Mouse (Mus musculus): Measurements from ENCODE around the gene Mycl. TPM values are rescaled to one million over a fixed set of nuclear protein-coding genes. Genes with fewer than 3 reads are reported as not detected.

Gene Mycl
- polyA plus RNA-seq, 1 experiment from 2014 or later = 14.0 TPM

GRCm38 (mm10) chr4:123041131-123041530 lies 45.7 kb downstream of the Mycl start:
- 89% methylated on average over 6 of the region's 6 CpGs for WGBS
- H3K36me3 ChIP-seq (ENCODE audit: control insufficient read depth, insufficient read depth, low read length) = peaks cover 56% of the 10 kb centered on the region

GRCm38 (mm10) chr4:123043858-123044257 lies 48.4 kb downstream of the Mycl start:
- no peak for DNase-seq (ENCODE audit: low spot score)
- Histone ChIP-seq H3K4me3 (ENCODE audit: low read depth, low read length) (no peak overlapping the region), H3K4me1 (replicated peaks; ENCODE audit: control insufficient read depth, insufficient read depth, low read length) (no peaks in the 10 kb centered on the region), H3K4me2 (ENCODE audit: low read length) (no peak overlapping the region), H3K36me3 (ENCODE audit: control insufficient read depth, insufficient read depth, low read length) (peaks cover 68% of the 10 kb centered on the region), H3K27me3 (replicated peaks; ENCODE audit: control insufficient read depth, insufficient read depth, low read length) (no peaks in the 10 kb centered on the region), H3K9ac (ENCODE audit: low read length) (no peak overlapping the region), H3K27ac (ENCODE audit: low read depth) (no peak overlapping the region), H3K9me3 (ENCODE audit: control insufficient read depth, low read length) (no peaks in the 10 kb centered on the region)
- ATAC-seq (replicated peaks; ENCODE audit: low FRiP score, low TSS enrichment, low read depth) = no peak
- WGBS = 91% methylated on average over 1 of the region's 1 CpGs

More at GRCm38 (mm10) chr4:123041131-123041530, 45.7 kb downstream of the Mycl start:
- ATAC-seq (replicated peaks; ENCODE audit: low FRiP score, low TSS enrichment, low read depth) (no peak), DNase-seq (ENCODE audit: low spot score) (no peak)
- no peaks in the 10 kb centered on the region for H3K9me3 ChIP-seq (ENCODE audit: control insufficient read depth, low read length)
- no peak overlapping the region for H3K27ac ChIP-seq (ENCODE audit: low read depth)
- no peak overlapping the region for H3K9ac ChIP-seq (ENCODE audit: low read length)
- peaks cover 5% of the 10 kb centered on the region; the same call in 1 of the 2 replicates for H3K4me1 ChIP-seq (replicated peaks; ENCODE audit: control insufficient read depth, insufficient read depth, low read length)
- no peak overlapping the region for H3K4me3 ChIP-seq (ENCODE audit: low read depth, low read length)
- no peak overlapping the region for H3K4me2 ChIP-seq (ENCODE audit: low read length)
- H3K27me3 ChIP-seq (replicated peaks; ENCODE audit: control insufficient read depth, insufficient read depth, low read length) = no peaks in the 10 kb centered on the region

- no peaks in the 10 kb centered on the region for H3K9me3 ChIP-seq (ENCODE audit: control insufficient read depth, low read length)
- WGBS = 90% methylated on average over 4 of the region's 4 CpGs
- H3K4me2 ChIP-seq (ENCODE audit: low read length) = no peak overlapping the region
- no peaks in the 10 kb centered on the region for H3K27me3 ChIP-seq (replicated peaks; ENCODE audit: control insufficient read depth, insufficient read depth, low read length)
- H3K27ac ChIP-seq (ENCODE audit: low read depth) = no peak overlapping the region
- no peak overlapping the region for H3K4me3 ChIP-seq (ENCODE audit: low read depth, low read length)
- ATAC-seq (replicated peaks; ENCODE audit: low FRiP score, low TSS enrichment, low read depth) (no peak), DNase-seq (ENCODE audit: low spot score) (no peak)
- H3K9ac ChIP-seq (ENCODE audit: low read length) = no peak overlapping the region
- H3K4me1 ChIP-seq (replicated peaks; ENCODE audit: control insufficient read depth, insufficient read depth, low read length) = peaks cover under 1% of the 10 kb centered on the region; the same call in 1 of the 2 replicates
- peaks cover 68% of the 10 kb centered on the region for H3K36me3 ChIP-seq (ENCODE audit: control insufficient read depth, insufficient read depth, low read length)
These were observed 49.4 kb downstream of the Mycl start for GRCm38 (mm10) chr4:123044842-123045241.

- Histone ChIP-seq H3K27ac (ENCODE audit: low read depth) (no peak overlapping the region), H3K27me3 (replicated peaks; ENCODE audit: control insufficient read depth, insufficient read depth, low read length) (no peaks in the 10 kb centered on the region)
These were observed 50.8 kb downstream of the Mycl start for GRCm38 (mm10) chr4:123046300-123046699.

GRCm38 (mm10) chr4:123050681-123051211 lies 55.3 kb downstream of the Mycl start:
- peak; percentile 94 for DNase-seq (ENCODE audit: low spot score)
- peaks cover 14% of the 10 kb centered on the region for H3K4me1 ChIP-seq (replicated peaks; ENCODE audit: control insufficient read depth, insufficient read depth, low read length)
- no peaks in the 10 kb centered on the region for H3K27me3 ChIP-seq (replicated peaks; ENCODE audit: control insufficient read depth, insufficient read depth, low read length)
- WGBS = 37% methylated on average over 5 of the region's 5 CpGs
- peaks cover 69% of the 10 kb centered on the region for H3K36me3 ChIP-seq (ENCODE audit: control insufficient read depth, insufficient read depth, low read length)
- ATAC-seq (replicated peaks; ENCODE audit: low FRiP score, low TSS enrichment, low read depth) = peak; percentile 94
- H3K9me3 ChIP-seq (ENCODE audit: control insufficient read depth, low read length) = no peaks in the 10 kb centered on the region
- no peak overlapping the region for H3K9ac ChIP-seq (ENCODE audit: low read length)
- no peak overlapping the region; the same call in 1 of the 2 replicates for H3K27ac ChIP-seq (ENCODE audit: low read depth)
- no peak overlapping the region for H3K4me3 ChIP-seq (ENCODE audit: low read depth, low read length)
- H3K4me2 ChIP-seq (ENCODE audit: low read length) = no peak overlapping the region

More at GRCm38 (mm10) chr4:123046300-123046699, 50.8 kb downstream of the Mycl start:
- H3K36me3 ChIP-seq (ENCODE audit: control insufficient read depth, insufficient read depth, low read length) = peaks cover 64% of the 10 kb centered on the region
- H3K4me1 ChIP-seq (replicated peaks; ENCODE audit: control insufficient read depth, insufficient read depth, low read length) = peaks cover 14% of the 10 kb centered on the region
- H3K4me3 ChIP-seq (ENCODE audit: low read depth, low read length) = no peak overlapping the region
- ATAC-seq (replicated peaks; ENCODE audit: low FRiP score, low TSS enrichment, low read depth) = no peak
- H3K4me2 ChIP-seq (ENCODE audit: low read length) = no peak overlapping the region
- no peaks in the 10 kb centered on the region for H3K9me3 ChIP-seq (ENCODE audit: control insufficient read depth, low read length)
- DNase-seq (ENCODE audit: low spot score) = no peak
- H3K9ac ChIP-seq (ENCODE audit: low read length) = no peak overlapping the region
- WGBS = 80% methylated on average over 3 of the region's 3 CpGs

Other genes starting within 250 kb of the Mycl start
- gene Ppt1, start 159.4 kb upstream of the Mycl start, polyA plus RNA-seq (2014; fragmentation: Nextera tagmentation; extraction: Ambion mirVana) = 72.6 and 79.0 TPM in 2 replicates
- 77.9 and 82.8 TPM in 2 replicates for gene Cap1, start 109.6 kb upstream of the Mycl start, polyA plus RNA-seq (2014; fragmentation: Nextera tagmentation; extraction: Ambion mirVana)
- gene Mfsd2a, start 34.5 kb upstream of the Mycl start, polyA plus RNA-seq (2014; fragmentation: Nextera tagmentation; extraction: Ambion mirVana) = 2.1 TPM in 2 replicates
- gene Trit1, start 20.9 kb downstream of the Mycl start, polyA plus RNA-seq (2014; fragmentation: Nextera tagmentation; extraction: Ambion mirVana) = 17.8 and 18.0 TPM in 2 replicates
- 0.35 and 0.63 TPM in 2 replicates for gene Bmp8b, start 109.5 kb downstream of the Mycl start, polyA plus RNA-seq (2014; fragmentation: Nextera tagmentation; extraction: Ambion mirVana)
- 0.15 TPM in 1 of 2 replicates, not detected in the other for gene Oxct2b, start 120.6 kb downstream of the Mycl start, polyA plus RNA-seq (2014; fragmentation: Nextera tagmentation; extraction: Ambion mirVana)
- 111 and 112 TPM in 2 replicates for gene Ppie, start 144.3 kb downstream of the Mycl start, polyA plus RNA-seq (2014; fragmentation: Nextera tagmentation; extraction: Ambion mirVana)
- 7.5 and 7.8 TPM in 2 replicates for gene Hpcal4, start 187.6 kb downstream of the Mycl start, polyA plus RNA-seq (2014; fragmentation: Nextera tagmentation; extraction: Ambion mirVana)
- gene Nt5c1a, start 205.9 kb downstream of the Mycl start, polyA plus RNA-seq (2014; fragmentation: Nextera tagmentation; extraction: Ambion mirVana) = not detected in 2 replicates
- gene Heyl, start 237.9 kb downstream of the Mycl start, polyA plus RNA-seq (2014; fragmentation: Nextera tagmentation; extraction: Ambion mirVana) = 16.0 and 16.8 TPM in 2 replicates